Mouse (Mus musculus) gastrocnemius, adult 2 months (tissue): ENCODE data around the gene Tspan18. TPM values are rescaled to one million over a fixed set of nuclear protein-coding genes. Genes with fewer than 3 reads are reported as not detected.

Experiments
- DNase-seq: peaks from one replicate; pipeline ENCODE4 v3.0.0; 2022
- H3K27ac ChIP-seq: fragments of 200-600 bp; 2 replicates; pipeline ENCODE4 v1.8.1; 2022; ENCODE audit warnings: mild to moderate bottlenecking
- H3K4me3 ChIP-seq: fragments of 200-600 bp; 2 replicates; pipeline ENCODE4 v1.8.1; 2022; ENCODE audit warnings: mild to moderate bottlenecking, moderate library complexity
- CTCF ChIP-seq: fragments of 200-600 bp; IDR thresholded peaks from 2 replicates; pipeline ENCODE4 v1.8.1; 2022; ENCODE audit warnings: antibody characterized with exemption, mild to moderate bottlenecking, moderate library complexity
- intact Hi-C: fragments of 180-260 bp; cut with DNase I; formaldehyde crosslinking; loops from one replicate; pipeline ENCODE4 v1.15.1; 2025
- total RNA-seq, 2 experiments: library from RNA; stranded (reverse); gene quantifications; 2 replicates each; pipeline ENCODE4 v1.2.3; 2021

The Tspan18 gene
- total RNA-seq, 2 experiments from 2014 or later: 1.5 to 2.4 TPM

DNA sequence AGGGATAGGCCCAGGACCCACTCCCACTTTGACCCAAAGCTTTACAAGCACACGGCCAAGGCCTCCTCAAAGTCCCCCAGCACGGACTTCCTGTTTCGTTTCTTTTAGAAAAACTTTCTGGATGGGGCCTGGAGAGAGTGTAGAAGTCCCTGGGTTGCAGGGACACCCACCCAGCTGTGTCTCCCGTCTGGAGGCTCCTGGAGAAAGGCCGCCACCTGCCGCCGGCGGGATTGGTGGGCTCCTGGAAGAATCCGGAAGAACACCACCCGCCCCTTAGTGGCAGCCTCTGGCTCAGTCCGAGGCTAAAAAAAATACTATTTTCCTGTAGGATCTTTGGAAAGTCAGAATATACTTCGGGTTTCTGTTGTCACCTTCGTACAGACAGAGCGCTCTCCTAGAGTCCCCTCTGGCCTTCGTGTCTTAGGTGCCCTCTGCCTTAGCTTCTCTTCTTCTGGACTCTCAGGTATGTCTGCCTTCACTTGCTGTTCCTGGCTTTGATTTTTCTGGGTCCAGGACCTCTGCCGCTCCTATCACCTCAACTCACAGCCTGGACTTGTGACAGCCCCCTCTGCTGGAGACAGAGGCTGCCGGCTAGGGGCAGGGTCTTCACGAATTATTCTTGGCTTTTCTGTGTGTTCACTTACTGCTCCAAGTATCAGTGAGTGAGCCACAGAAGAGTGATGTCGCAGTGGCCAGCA, 145.4 kb downstream of the Tspan18 start:
- intact Hi-C loops: loop anchor here (2.0 to 5.0 kb wide), 2 partner anchors 57 to 118 kb away; no protein-coding TSS in a partner anchor
- peak; percentile 56 for DNase-seq
- Histone ChIP-seq H3K4me3 (peak overlapping the region; percentile 89), H3K27ac (peak overlapping the region; percentile 86)
- peak; percentile 53 for TF ChIP-seq CTCF

DNA sequence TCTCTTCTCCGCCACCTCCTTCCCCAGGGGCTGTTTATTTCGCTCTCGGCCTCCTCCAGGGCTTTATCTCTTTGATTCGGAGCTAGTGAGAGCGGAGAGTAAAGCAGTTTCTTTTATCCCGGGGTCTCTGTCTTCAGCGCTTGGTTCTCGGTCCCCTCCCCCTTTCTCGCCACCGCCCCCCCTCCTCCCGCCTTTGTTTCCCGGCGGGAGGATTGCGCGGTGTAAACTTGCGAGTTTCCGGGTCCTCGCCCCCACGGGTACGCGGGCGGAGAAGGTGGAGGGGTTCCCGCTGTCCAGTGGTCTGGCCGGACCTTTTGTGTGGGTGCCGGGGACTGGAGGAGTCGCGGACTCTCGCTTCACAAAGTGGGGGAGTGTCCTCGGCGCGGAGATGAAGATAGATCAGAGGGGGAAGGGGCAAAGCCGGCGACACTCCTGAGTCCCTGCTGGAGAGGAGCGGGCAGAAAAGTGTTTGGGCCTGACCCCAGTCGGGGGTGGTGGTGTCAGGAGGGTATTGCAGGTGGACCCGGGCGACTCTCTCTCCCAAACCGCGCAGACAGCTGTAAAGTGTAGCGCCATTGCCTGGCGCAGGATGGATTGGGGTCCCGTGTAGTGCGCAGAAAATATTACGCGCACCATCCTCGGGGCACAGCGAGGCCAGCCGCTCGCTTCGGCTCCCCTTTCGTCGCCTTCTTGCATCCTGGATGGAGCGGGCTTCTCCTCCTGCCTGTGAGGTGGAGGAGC, 146.1 kb downstream of the Tspan18 start:
- intact Hi-C loops: loop anchor here (2.0 to 5.0 kb wide), 2 partner anchors 56 to 117 kb away; no protein-coding TSS in a partner anchor
- TF ChIP-seq CTCF: no peak
- Histone ChIP-seq H3K4me3 (peak overlapping the region; percentile 89), H3K27ac (peak overlapping the region; percentile 86)
- no peak for DNase-seq

DNA sequence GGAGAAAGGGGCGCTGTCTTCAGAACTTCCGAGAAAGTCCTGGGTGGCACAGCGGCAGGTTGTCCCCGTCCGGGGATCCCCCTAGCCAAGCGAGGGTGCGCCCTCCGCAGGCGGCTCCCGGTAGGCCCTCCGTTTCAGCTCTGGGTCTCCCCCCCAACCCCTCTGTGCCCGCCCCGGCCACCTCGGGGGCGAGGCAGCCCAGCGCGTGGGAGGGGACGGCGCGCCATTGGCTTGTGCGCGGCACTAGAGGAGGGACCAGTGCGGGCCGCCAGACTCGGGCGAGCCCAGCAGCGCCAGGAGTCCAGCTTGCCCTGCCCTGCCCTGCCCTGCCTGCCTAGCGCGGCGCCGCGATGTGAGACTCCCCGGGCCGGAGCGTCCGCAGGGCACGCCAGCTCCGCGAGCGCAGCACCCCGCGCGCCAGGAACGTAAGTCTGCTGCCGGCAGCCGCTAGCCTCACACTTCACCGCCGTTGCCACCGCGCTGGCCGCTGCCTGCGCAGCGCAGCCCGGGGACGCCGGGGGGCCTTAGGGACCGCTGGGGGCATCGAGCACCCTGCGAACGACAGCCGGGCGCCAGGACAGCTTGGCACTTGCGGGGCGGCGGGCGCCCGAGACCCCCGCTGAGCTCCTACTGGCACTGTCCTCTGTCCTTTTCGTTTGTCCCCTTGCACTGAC, 146.8 kb downstream of the Tspan18 start, which contains the start of gene Trp53i11:
Gene Trp53i11 (plus strand): TSS at position 226 of the 674 bp plus-strand sequence.
- Histone ChIP-seq H3K4me3 (peak within 1 kb of the TSS; percentile 89), H3K27ac (peak within 1 kb of the TSS; percentile 86)
- peak; percentile 91 for DNase-seq
- TF ChIP-seq CTCF: peak; percentile 75
- intact Hi-C loops: loop anchor here (5.0 kb wide), 1 partner anchor 55 kb away; no protein-coding TSS in a partner anchor

DNA sequence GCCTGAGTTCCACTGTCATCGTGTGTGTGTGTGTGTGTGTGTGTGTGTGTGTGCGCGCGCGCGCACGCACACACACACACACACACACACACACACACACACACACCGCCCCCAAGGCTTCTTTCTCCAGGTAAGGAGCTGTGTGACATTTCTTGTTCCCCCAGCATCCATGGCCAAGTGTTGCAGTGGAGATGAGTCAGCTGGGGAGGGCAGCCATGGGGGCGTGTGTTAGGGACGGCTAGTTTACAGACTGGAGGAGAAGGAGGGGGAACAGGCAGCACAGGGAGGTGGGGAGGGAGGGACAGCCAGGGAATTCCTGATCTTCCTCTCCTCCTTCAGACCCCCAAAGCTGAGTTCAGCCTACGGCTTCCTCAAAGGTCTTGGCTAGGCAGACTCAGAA, 151.4 kb downstream of the Tspan18 start:
- intact Hi-C loops: no loop called here
- no peak for DNase-seq
- no peak for TF ChIP-seq CTCF
- Histone ChIP-seq H3K27ac (no peak overlapping the region), H3K4me3 (no peak overlapping the region)

DNA sequence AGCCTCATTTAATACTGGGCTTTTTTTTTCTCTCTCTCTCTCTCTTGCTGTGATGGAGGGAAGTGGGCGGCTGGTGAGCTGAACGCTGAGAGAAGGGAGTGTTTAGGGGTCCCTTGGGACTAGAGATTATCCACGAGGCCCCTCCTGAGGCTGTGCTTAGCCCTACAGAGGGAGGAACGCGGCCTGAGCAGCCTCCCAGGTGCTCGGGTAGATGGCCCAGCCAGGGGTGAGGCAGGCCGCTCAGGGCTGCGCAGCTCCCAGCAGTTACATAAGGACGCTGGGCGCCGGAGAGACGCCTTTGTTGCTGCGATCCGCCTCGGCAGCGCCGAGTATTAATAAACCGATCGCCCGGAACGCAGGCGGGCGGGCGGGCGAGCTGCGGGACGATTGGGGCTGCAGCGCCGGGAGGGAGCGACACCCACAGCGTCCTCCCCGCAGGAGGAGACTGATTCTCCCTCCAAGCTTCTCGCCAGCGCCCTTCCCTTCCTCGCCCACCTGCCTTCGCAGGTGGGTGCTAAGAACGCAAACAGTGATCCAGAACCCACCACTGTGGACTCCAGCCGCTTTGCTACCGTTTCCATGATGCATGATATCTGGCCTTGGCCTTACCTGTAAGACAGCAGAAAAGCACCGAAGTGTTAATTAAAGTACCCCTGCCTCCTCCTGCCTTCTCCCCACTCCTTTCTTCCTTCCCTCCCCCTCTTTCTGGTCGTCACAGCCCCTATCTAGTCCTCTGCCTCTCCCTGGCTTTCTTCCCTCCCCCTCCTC, 154.0 kb downstream of the Tspan18 start:
- intact Hi-C loops: no loop called here
- DNase-seq: peak; percentile 61
- H3K4me3 ChIP-seq: peak overlapping the region; percentile 64

DNA sequence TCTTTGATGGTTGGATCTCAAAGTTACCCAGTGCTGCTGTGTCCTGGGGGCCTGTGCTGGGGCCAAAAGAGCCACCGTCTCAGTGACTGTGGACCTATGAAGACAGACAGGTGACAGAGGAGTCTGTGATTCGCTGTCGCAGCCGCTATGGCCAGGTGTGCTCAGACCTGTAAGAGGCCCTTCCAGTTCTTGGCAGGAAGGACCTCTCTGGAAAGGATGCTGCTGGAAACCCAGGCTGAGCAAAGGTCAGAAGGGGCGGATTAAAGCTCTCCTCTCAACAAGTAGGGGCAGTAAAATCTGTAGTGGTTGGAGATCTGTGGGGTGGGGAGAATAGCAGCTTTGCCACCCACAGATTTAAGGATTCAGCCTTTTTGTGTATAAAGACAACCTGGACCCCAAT, 154.7 kb downstream of the Tspan18 start:
- Histone ChIP-seq H3K27ac (no peak overlapping the region), H3K4me3 (no peak overlapping the region)
- no peak for TF ChIP-seq CTCF
- DNase-seq: no peak
- intact Hi-C loops: no loop called here

More for the DNA sequence above, 154.0 kb downstream of the Tspan18 start:
- TF ChIP-seq CTCF: no peak
- H3K27ac ChIP-seq: peak overlapping the region; percentile 13; the same call in 1 of the 2 replicates

DNA sequence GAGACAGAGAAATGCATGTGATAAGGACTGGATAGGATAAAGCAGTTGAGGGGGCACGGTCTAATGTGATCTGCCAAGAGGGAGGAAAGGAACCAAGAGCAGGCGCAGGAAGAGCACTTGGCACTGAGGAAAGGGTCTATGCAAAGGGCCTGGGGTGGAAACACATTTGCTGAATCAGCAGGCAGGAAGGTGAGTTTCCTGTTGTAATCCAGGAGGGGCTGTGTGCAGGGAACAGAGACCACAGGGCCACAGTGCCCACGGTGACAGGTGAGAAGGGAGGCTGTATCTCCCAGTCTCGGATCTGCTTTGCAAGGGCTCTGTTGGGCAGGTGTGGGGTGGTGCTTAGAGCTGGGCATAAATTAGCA, 156.0 kb downstream of the Tspan18 start:
- no peak overlapping the region for H3K4me3 ChIP-seq
- H3K27ac ChIP-seq: no peak overlapping the region
- no peak for TF ChIP-seq CTCF
- intact Hi-C loops: no loop called here
- no peak for DNase-seq

DNA sequence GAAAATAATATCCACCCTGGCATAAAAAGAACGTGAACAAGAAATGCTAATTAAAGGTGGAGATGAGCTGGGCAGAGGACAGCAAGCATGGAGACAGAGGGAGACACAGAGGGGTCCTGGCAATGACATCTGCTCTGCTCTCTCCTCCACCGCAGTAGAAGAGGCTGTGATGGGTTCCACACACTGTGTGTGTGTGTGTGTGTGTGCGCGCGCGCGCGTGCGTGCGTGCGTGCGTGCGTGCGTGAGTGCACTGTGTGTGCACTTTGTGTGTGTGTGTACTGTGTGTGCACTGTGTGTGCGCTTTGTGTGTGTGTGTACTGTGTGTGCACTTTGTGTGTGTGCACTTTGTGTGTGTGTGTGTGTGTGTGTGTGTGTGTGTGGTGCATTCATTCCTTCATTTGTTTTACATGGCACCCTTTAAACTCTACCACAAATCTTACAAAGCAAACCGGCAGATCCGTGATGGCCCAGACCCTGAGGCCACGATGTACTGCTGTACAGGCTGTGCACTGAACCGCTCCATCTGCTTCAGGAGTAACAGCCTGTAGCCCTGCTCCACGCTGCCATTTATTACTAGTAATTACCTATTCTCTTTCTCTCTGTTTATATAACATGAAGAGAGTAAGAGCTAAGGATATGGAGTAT, 156.5 kb downstream of the Tspan18 start:
- no peak for DNase-seq
- intact Hi-C loops: no loop called here
- TF ChIP-seq CTCF: no peak
- Histone ChIP-seq H3K27ac (no peak overlapping the region), H3K4me3 (no peak overlapping the region)

DNA sequence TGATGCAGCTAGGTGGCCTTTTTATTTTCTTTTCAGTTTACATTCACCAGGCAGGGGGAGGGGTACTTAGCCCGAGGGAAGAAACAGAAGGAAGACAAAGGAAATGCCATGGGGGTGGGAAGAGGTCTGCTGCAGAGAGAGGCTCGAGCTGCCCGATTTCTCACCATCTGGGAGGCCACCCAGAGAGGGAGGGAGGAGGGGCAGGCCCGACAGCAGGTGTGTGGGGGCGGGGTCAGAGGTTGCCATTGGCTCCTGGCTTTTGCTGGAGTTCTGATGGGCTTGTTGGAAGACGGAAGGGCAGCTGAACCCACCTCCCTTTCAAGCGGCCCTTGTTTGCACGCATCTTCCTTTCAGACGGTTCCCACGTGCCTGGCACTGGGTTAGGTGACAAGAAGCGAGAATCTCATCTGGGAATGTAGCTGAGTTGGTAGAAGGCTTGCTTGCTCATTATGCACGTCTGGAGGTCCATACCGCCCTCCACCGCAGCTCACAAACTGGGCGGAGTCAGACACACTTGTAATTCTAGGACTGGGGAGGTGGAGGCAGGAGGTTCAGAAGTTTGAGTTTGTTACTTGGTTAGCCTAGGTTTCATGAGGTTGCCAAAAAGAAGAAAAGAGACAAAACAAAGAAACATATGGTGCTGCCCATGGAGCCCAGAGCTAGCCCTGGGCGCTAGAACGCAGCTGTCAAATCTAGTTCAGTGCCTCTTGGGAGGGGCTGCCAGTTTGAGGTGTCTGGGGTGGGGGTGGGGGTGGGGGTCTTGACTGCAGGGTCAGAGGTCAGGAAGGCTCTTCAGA, 157.2 kb downstream of the Tspan18 start:
- DNase-seq: no peak
- no peak for TF ChIP-seq CTCF
- intact Hi-C loops: no loop called here
- Histone ChIP-seq H3K4me3 (no peak overlapping the region), H3K27ac (no peak overlapping the region)

DNA sequence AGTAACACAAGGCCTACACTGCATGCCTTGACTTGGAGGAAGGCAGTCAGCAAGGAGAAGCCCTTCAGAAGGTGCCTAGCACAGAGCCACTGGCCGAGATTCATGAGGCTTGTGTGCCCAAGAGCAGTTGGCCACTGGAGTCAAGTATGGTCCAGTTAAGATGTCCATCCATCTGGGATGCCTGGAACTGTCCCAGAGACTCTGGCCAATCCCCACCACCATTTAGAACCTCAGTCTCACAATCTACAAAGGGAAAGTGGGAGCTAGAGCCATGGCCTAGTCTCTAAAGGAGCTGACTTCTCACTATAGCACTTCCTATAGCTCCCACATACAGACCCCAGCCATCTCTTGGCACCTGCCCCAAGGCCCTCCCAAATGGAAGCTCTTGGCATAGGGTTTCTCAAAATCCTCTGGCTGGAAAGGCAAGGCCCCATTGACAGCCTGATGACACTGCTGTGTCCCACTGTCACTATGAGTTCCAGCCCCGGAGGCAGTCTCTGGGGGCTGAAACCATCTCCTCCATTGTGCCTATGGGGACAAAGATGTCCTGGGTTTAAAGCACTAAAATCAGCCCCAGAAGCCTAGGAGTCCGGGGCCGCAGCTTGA, 158.0 kb downstream of the Tspan18 start:
- intact Hi-C loops: no loop called here
- DNase-seq: no peak
- Histone ChIP-seq H3K4me3 (no peak overlapping the region), H3K27ac (no peak overlapping the region)
- no peak for TF ChIP-seq CTCF

DNA sequence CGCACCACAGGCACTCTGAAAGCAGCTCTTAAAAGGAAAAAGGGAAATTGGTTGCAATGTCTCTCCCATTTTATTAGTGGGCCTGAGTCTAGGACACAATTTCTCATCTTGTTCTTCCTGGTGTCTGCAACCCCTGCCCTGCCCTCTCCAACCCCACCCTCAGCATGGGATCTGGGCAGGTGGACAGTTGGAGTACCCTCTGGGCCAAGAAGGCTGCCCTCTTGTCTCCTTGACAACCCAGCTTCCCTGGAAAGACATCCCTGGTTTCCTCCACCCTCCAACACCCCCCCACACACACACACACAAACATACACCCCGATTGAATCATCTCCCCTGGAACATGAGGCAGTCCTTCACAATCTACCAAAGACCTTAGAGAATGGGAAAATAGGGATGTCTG, 158.6 kb downstream of the Tspan18 start:
- no peak for DNase-seq
- no peak for TF ChIP-seq CTCF
- no peak overlapping the region for H3K27ac ChIP-seq
- intact Hi-C loops: no loop called here
- H3K4me3 ChIP-seq: no peak overlapping the region
